Mouse (Mus musculus) 3T3-L1 (cell line): ENCODE measurements around the gene Bicdl1.

ENCODE experiments used
- DNase-seq: peaks from one replicate; pipeline ENCODE4 v3.0.0-alpha.2; 2015; ENCODE audit warnings: low read depth, low spot score

Gene Bicdl1

GRCm38 (mm10) chr5:115726019-115726418, 5.4 kb downstream of the Bicdl1 start:
- no peak for DNase-seq

- DNase-seq = no peak
These were observed 7.0 kb downstream of the Bicdl1 start for GRCm38 (mm10) chr5:115724422-115724821.

GRCm38 (mm10) chr5:115722188-115722959, 9.0 kb downstream of the Bicdl1 start:
- DNase-seq = peak; percentile 49

- DNase-seq = no peak
These were observed 10.7 kb downstream of the Bicdl1 start for GRCm38 (mm10) chr5:115720761-115721160.

- DNase-seq = no peak
These were observed 13.7 kb downstream of the Bicdl1 start for GRCm38 (mm10) chr5:115717693-115718092.

GRCm38 (mm10) chr5:115717106-115717505, 14.3 kb downstream of the Bicdl1 start:
- DNase-seq = no peak

- no peak for DNase-seq
These were observed 15.0 kb downstream of the Bicdl1 start for GRCm38 (mm10) chr5:115716426-115716825.

- no peak for DNase-seq
These were observed 16.7 kb downstream of the Bicdl1 start for GRCm38 (mm10) chr5:115714761-115715160.

GRCm38 (mm10) chr5:115712487-115712886, 18.9 kb downstream of the Bicdl1 start:
- DNase-seq = no peak

- DNase-seq = no peak
These were observed 19.6 kb downstream of the Bicdl1 start for GRCm38 (mm10) chr5:115711636-115712419.

GRCm38 (mm10) chr5:115710171-115710570, 21.2 kb downstream of the Bicdl1 start:
- DNase-seq = peak; percentile 36

- no peak for DNase-seq
These were observed 22.5 kb downstream of the Bicdl1 start for GRCm38 (mm10) chr5:115708930-115709329.

- no peak for DNase-seq
These were observed 29.4 kb downstream of the Bicdl1 start for GRCm38 (mm10) chr5:115701981-115702380.

GRCm38 (mm10) chr5:115701215-115701614, 30.2 kb downstream of the Bicdl1 start:
- no peak for DNase-seq

GRCm38 (mm10) chr5:115696811-115697210, 34.6 kb downstream of the Bicdl1 start:
- DNase-seq = no peak

- no peak for DNase-seq
These were observed 36.1 kb downstream of the Bicdl1 start for GRCm38 (mm10) chr5:115695191-115695770.

GRCm38 (mm10) chr5:115693271-115693670, 38.1 kb downstream of the Bicdl1 start:
- DNase-seq = no peak

- DNase-seq = no peak
These were observed 44.7 kb downstream of the Bicdl1 start for GRCm38 (mm10) chr5:115686716-115687115.

- no peak for DNase-seq
These were observed 46.3 kb downstream of the Bicdl1 start for GRCm38 (mm10) chr5:115685126-115685525.

GRCm38 (mm10) chr5:115671846-115672245, 59.6 kb downstream of the Bicdl1 start:
- no peak for DNase-seq

- no peak for DNase-seq
These were observed 61.0 kb downstream of the Bicdl1 start for GRCm38 (mm10) chr5:115670406-115670805.

- no peak for DNase-seq
These were observed 61.4 kb downstream of the Bicdl1 start for GRCm38 (mm10) chr5:115669974-115670373.
